Mouse (Mus musculus): ENCODE results near the gene BC048403.

The BC048403 gene

GRCm38 (mm10) chr10:121769711-121770110, 30.0 kb downstream of the BC048403 start:
- no peak for DNase-seq (ENCODE audit: low read depth, low spot score)
- Histone ChIP-seq H3K27me3 (ENCODE audit: control insufficient read depth, insufficient read depth, low read length, poor library complexity, severe bottlenecking) (no peaks in the 10 kb centered on the region), H3K36me3 (ENCODE audit: control insufficient read depth, insufficient read depth, low read length, poor library complexity, severe bottlenecking) (no peaks in the 10 kb centered on the region)

- no peaks in the 10 kb centered on the region for H3K27me3 ChIP-seq (ENCODE audit: control insufficient read depth, insufficient read depth, low read length, poor library complexity, severe bottlenecking)
- H3K36me3 ChIP-seq (ENCODE audit: control insufficient read depth, insufficient read depth, low read length, poor library complexity, severe bottlenecking), result no peaks in the 10 kb centered on the region
- peak; percentile 53 for DNase-seq (ENCODE audit: low read depth, low spot score)
Observed at GRCm38 (mm10) chr10:121770624-121771577, 31.2 kb downstream of the BC048403 start.

GRCm38 (mm10) chr10:121773813-121774212, 34.1 kb downstream of the BC048403 start:
- no peak for DNase-seq (ENCODE audit: low read depth, low spot score)
- no peaks in the 10 kb centered on the region for H3K36me3 ChIP-seq (ENCODE audit: control insufficient read depth, insufficient read depth, low read length, poor library complexity, severe bottlenecking)

GRCm38 (mm10) chr10:121775990-121776389, 36.3 kb downstream of the BC048403 start:
- DNase-seq (ENCODE audit: low read depth, low spot score), result no peak
- Histone ChIP-seq H3K36me3 (ENCODE audit: control insufficient read depth, insufficient read depth, low read length, poor library complexity, severe bottlenecking) (no peaks in the 10 kb centered on the region), H3K27me3 (ENCODE audit: control insufficient read depth, insufficient read depth, low read length, poor library complexity, severe bottlenecking) (no peaks in the 10 kb centered on the region)

More at GRCm38 (mm10) chr10:121773813-121774212, 34.1 kb downstream of the BC048403 start:
- no peaks in the 10 kb centered on the region for H3K27me3 ChIP-seq (ENCODE audit: control insufficient read depth, insufficient read depth, low read length, poor library complexity, severe bottlenecking)

GRCm38 (mm10) chr10:121781159-121781558, 41.4 kb downstream of the BC048403 start:
- H3K36me3 ChIP-seq (ENCODE audit: control insufficient read depth, insufficient read depth, low read length, poor library complexity, severe bottlenecking), result no peaks in the 10 kb centered on the region
- peak; percentile 37 for DNase-seq (ENCODE audit: low read depth, low spot score)
- H3K27me3 ChIP-seq (ENCODE audit: control insufficient read depth, insufficient read depth, low read length, poor library complexity, severe bottlenecking), result no peaks in the 10 kb centered on the region

GRCm38 (mm10) chr10:121788536-121788935, 48.8 kb downstream of the BC048403 start:
- H3K36me3 ChIP-seq (ENCODE audit: control insufficient read depth, insufficient read depth, low read length, poor library complexity, severe bottlenecking), result no peaks in the 10 kb centered on the region
- no peaks in the 10 kb centered on the region for H3K27me3 ChIP-seq (ENCODE audit: control insufficient read depth, insufficient read depth, low read length, poor library complexity, severe bottlenecking)
- DNase-seq (ENCODE audit: low read depth, low spot score), result no peak

- H3K27me3 ChIP-seq (ENCODE audit: control insufficient read depth, insufficient read depth, low read length, poor library complexity, severe bottlenecking), result no peaks in the 10 kb centered on the region
- DNase-seq (ENCODE audit: low read depth, low spot score), result no peak
- no peaks in the 10 kb centered on the region for H3K36me3 ChIP-seq (ENCODE audit: control insufficient read depth, insufficient read depth, low read length, poor library complexity, severe bottlenecking)
Observed at GRCm38 (mm10) chr10:121790078-121790477, 50.3 kb downstream of the BC048403 start.

- no peaks in the 10 kb centered on the region for H3K36me3 ChIP-seq (ENCODE audit: control insufficient read depth, insufficient read depth, low read length, poor library complexity, severe bottlenecking)
- no peak for DNase-seq (ENCODE audit: low read depth, low spot score)
- no peaks in the 10 kb centered on the region for H3K27me3 ChIP-seq (ENCODE audit: control insufficient read depth, insufficient read depth, low read length, poor library complexity, severe bottlenecking)
Observed at GRCm38 (mm10) chr10:121792661-121793060, 52.9 kb downstream of the BC048403 start.

- no peaks in the 10 kb centered on the region for H3K36me3 ChIP-seq (ENCODE audit: control insufficient read depth, insufficient read depth, low read length, poor library complexity, severe bottlenecking)
- H3K27me3 ChIP-seq (ENCODE audit: control insufficient read depth, insufficient read depth, low read length, poor library complexity, severe bottlenecking), result no peaks in the 10 kb centered on the region
- DNase-seq (ENCODE audit: low read depth, low spot score), result no peak
Observed at GRCm38 (mm10) chr10:121794486-121794885, 54.7 kb downstream of the BC048403 start.

- H3K36me3 ChIP-seq (ENCODE audit: control insufficient read depth, insufficient read depth, low read length, poor library complexity, severe bottlenecking), result no peaks in the 10 kb centered on the region
- DNase-seq (ENCODE audit: low read depth, low spot score), result peak; percentile 71
- no peaks in the 10 kb centered on the region for H3K27me3 ChIP-seq (ENCODE audit: control insufficient read depth, insufficient read depth, low read length, poor library complexity, severe bottlenecking)
Observed at GRCm38 (mm10) chr10:121796027-121796802, 56.5 kb downstream of the BC048403 start.

GRCm38 (mm10) chr10:121800041-121800440, 60.3 kb downstream of the BC048403 start:
- no peak for DNase-seq (ENCODE audit: low read depth, low spot score)
- Histone ChIP-seq H3K36me3 (ENCODE audit: control insufficient read depth, insufficient read depth, low read length, poor library complexity, severe bottlenecking) (no peaks in the 10 kb centered on the region), H3K27me3 (ENCODE audit: control insufficient read depth, insufficient read depth, low read length, poor library complexity, severe bottlenecking) (no peaks in the 10 kb centered on the region)

Data from splenic B cell, adult 2 months (primary cell).